8 mouse cellular contexts compared by ENCODE assay signal in genomic region chr1:132319242-132319641, GRCm38 (mm10). TPM values are rescaled to one million over a fixed set of nuclear protein-coding genes. Genes with fewer than 3 reads are reported as not detected.
DNase-seq lines count a peak whose midpoint lies in the region; ATAC-seq and TF ChIP-seq lines count a peak whose summit lies in the region.

No protein-coding gene starts in this region.

- peaks cover 0 to 22% of the 10 kb centered on the region in 2 experiments; a peak in 2 of 4 replicates for H3K36me3 ChIP-seq in MEL (ENCODE audit: control insufficient read depth in 1 of 2, insufficient read depth in 2 of 2, low read length in 2 of 2)
- H3K36me3 ChIP-seq in embryonic facial prominence, embryonic 13.5 days = no peaks in the 10 kb centered on the region
- no peaks in the 10 kb centered on the region for H3K36me3 ChIP-seq in hindbrain, postnatal 0 days (ENCODE audit: insufficient read depth, low read length)
- H3K36me3 ChIP-seq in stomach, postnatal 0 days (ENCODE audit: control insufficient read depth, insufficient read depth, low read length) = no peaks in the 10 kb centered on the region
- H3K36me3 ChIP-seq in thymus, adult 2 months (ENCODE audit: control insufficient read depth, insufficient read depth, low read length) = no peaks in the 10 kb centered on the region

- no peak overlapping the region for H3K4me3 ChIP-seq in MEL (ENCODE audit: control insufficient read depth in 1 of 2, insufficient read depth in 1 of 2, low read depth in 2 of 2, low read length in 2 of 2)
- no peak overlapping the region for H3K4me3 ChIP-seq in embryonic facial prominence, embryonic 13.5 days
- H3K4me3 ChIP-seq in hindbrain, postnatal 0 days (ENCODE audit: low read length) = no peak overlapping the region
- no peak overlapping the region for H3K4me3 ChIP-seq in stomach, postnatal 0 days (ENCODE audit: low read depth, low read length)
- H3K4me3 ChIP-seq in thymus, adult 2 months (ENCODE audit: control insufficient read depth, insufficient read depth, low read length) = no peak overlapping the region

- 60% methylated on average over 5 of the region's 5 CpGs for WGBS in embryonic facial prominence, embryonic 13.5 days
- WGBS in hindbrain, postnatal 0 days = 14% methylated on average over 5 of the region's 5 CpGs
- WGBS in stomach, postnatal 0 days = 44% methylated on average over 5 of the region's 5 CpGs
- WGBS in thymus, adult 2 months = 30% methylated on average over 5 of the region's 5 CpGs

- H3K4me1 ChIP-seq in MEL (ENCODE audit: control insufficient read depth in 1 of 2, insufficient read depth in 2 of 2, low read length in 2 of 2) = peaks cover 3 to 26% of the 10 kb centered on the region in 2 experiments; a peak in 3 of 4 replicates
- H3K4me1 ChIP-seq in embryonic facial prominence, embryonic 13.5 days = peaks cover 28% of the 10 kb centered on the region
- H3K4me1 ChIP-seq in hindbrain, postnatal 0 days (ENCODE audit: insufficient read depth, low read length) = peaks cover 30% of the 10 kb centered on the region
- H3K4me1 ChIP-seq in stomach, postnatal 0 days (replicated peaks; ENCODE audit: control insufficient read depth, insufficient read depth) = 0 out of 2 replicates have a peak, but pooled peaks cover 2% of the 10 kb centered on the region
- no peaks in the 10 kb centered on the region; the same call in 1 of the 2 replicates for H3K4me1 ChIP-seq in thymus, adult 2 months (replicated peaks; ENCODE audit: control insufficient read depth, insufficient read depth, low read length)

- H3K4me2 ChIP-seq in embryonic facial prominence, embryonic 13.5 days = no peak overlapping the region
- H3K4me2 ChIP-seq in hindbrain, postnatal 0 days (ENCODE audit: low read depth, low read length) = peak overlapping the region; percentile 2; the same call in 1 of the 2 replicates
- no peak overlapping the region for H3K4me2 ChIP-seq in stomach, postnatal 0 days (replicated peaks; ENCODE audit: low read depth)

- H3K27me3 ChIP-seq in MEL (ENCODE audit: control insufficient read depth in 1 of 2, insufficient read depth in 2 of 2, low read length in 2 of 2) = no peaks in the 10 kb centered on the region
- H3K27me3 ChIP-seq in embryonic facial prominence, embryonic 13.5 days = peaks cover 47% of the 10 kb centered on the region
- H3K27me3 ChIP-seq in hindbrain, postnatal 0 days (ENCODE audit: insufficient read depth, low read length) = no peaks in the 10 kb centered on the region
- no peaks in the 10 kb centered on the region for H3K27me3 ChIP-seq in stomach, postnatal 0 days (ENCODE audit: control insufficient read depth, insufficient read depth, low read length)
- H3K27me3 ChIP-seq in thymus, adult 2 months (ENCODE audit: control insufficient read depth, insufficient read depth, low read length) = no peaks in the 10 kb centered on the region; the same call in 1 of the 2 replicates

- H3K9ac ChIP-seq in MEL (ENCODE audit: control insufficient read depth, low read depth, low read length, poor library complexity, severe bottlenecking) = no peak overlapping the region
- no peak overlapping the region for H3K9ac ChIP-seq in embryonic facial prominence, embryonic 13.5 days
- H3K9ac ChIP-seq in hindbrain, postnatal 0 days (replicated peaks; ENCODE audit: low read length) = no peak overlapping the region
- no peak overlapping the region for H3K9ac ChIP-seq in stomach, postnatal 0 days (ENCODE audit: low read length)

- TF ChIP-seq POLR2A in MEL (IDR thresholded peaks at IDR 0.05; ENCODE audit: control insufficient read depth in 1 of 2, insufficient read depth in 1 of 2, low read depth in 1 of 2, low read length in 2 of 2, poor library complexity in 1 of 2) = no peak
- no peak for TF ChIP-seq POLR2A in thymus, adult 2 months (IDR thresholded peaks at IDR 0.05; ENCODE audit: control insufficient read depth, extremely low read depth, insufficient read depth, low read length, poor library complexity)

- no peaks in the 10 kb centered on the region for H3K9me3 ChIP-seq in MEL (replicated peaks; ENCODE audit: insufficient read depth, low read length)
- no peaks in the 10 kb centered on the region for H3K9me3 ChIP-seq in embryonic facial prominence, embryonic 13.5 days
- no peaks in the 10 kb centered on the region for H3K9me3 ChIP-seq in hindbrain, postnatal 0 days (ENCODE audit: low read length)
- no peaks in the 10 kb centered on the region for H3K9me3 ChIP-seq in stomach, postnatal 0 days (ENCODE audit: control insufficient read depth, low read length)

- TF ChIP-seq CTCF in MEL (IDR thresholded peaks at IDR 0.05 in 2 of 3, conservative IDR thresholded peaks at IDR 0.05 in 1 of 3; ENCODE audit: control insufficient read depth in 1 of 3, insufficient read depth in 1 of 3, low read depth in 2 of 3, low read length in 3 of 3, poor library complexity in 1 of 3, severe bottlenecking in 1 of 3) = no peak
- TF ChIP-seq CTCF in hindbrain, postnatal 0 days (IDR thresholded peaks at IDR 0.05; ENCODE audit: low read depth) = no peak
- TF ChIP-seq CTCF in stomach, postnatal 0 days (IDR thresholded peaks at IDR 0.05; ENCODE audit: low read depth) = no peak
- TF ChIP-seq CTCF in thymus, adult 2 months (IDR thresholded peaks at IDR 0.05; ENCODE audit: borderline replicate concordance, control insufficient read depth, extremely low read depth, insufficient read depth, low read length, poor library complexity) = no peak

- 0 out of 2 replicates have a peak, but pooled peaks cover 2% of the 10 kb centered on the region for H3K79me2 ChIP-seq in MEL (ENCODE audit: control insufficient read depth, insufficient read depth, low read length, poor library complexity)

- no peak for TF ChIP-seq RAD21 in MEL (IDR thresholded peaks at IDR 0.05; ENCODE audit: low read depth, low read length)

- H3K27ac ChIP-seq in MEL (ENCODE audit: control insufficient read depth, low read depth, low read length) = no peak overlapping the region
- H3K27ac ChIP-seq in embryonic facial prominence, embryonic 13.5 days = no peak overlapping the region
- H3K27ac ChIP-seq in hindbrain, postnatal 0 days = peak overlapping the region; percentile 57
- peak overlapping the region; percentile 61 for H3K27ac ChIP-seq in stomach, postnatal 0 days (replicated peaks)
- no peak overlapping the region for H3K27ac ChIP-seq in thymus, adult 2 months (ENCODE audit: control insufficient read depth, insufficient read depth, low read length)

- 0 out of 2 replicates have a peak, but pooled peaks have one; percentile 59 for ATAC-seq in embryonic facial prominence, embryonic 13.5 days (ENCODE audit: insufficient number of reproducible peaks, insufficient read depth, low FRiP score, low TSS enrichment, low read depth)
- ATAC-seq in hindbrain, postnatal 0 days = no peak
- ATAC-seq in stomach, postnatal 0 days (ENCODE audit: low FRiP score, low TSS enrichment) = peak; percentile 75

- peak; percentile 49 for DNase-seq in MEL (ENCODE audit: low read depth, low spot score)
- peak; percentile 33 for DNase-seq in adipocyte (ENCODE audit: low spot score)
- DNase-seq in hindbrain, postnatal 0 days (ENCODE audit: low spot score) = peak; percentile 85
- peak; percentile 89 to 94 for DNase-seq in lung, postnatal 4 days
- peak; percentile 87 for DNase-seq in stomach, postnatal 0 days (ENCODE audit: low spot score)
- no peak for DNase-seq in thymus, postnatal 36 days
- no peak for DNase-seq in thymus, adult 2 months

- no peak for TF ChIP-seq EP300 in MEL (IDR thresholded peaks at IDR 0.05; ENCODE audit: low read depth in 1 of 2, low read length in 2 of 2)
- no peak for TF ChIP-seq EP300 in stomach, postnatal 0 days (optimal IDR thresholded peaks at IDR 0.05)

TF ChIP-seq in MEL, 35 proteins besides CTCF, POLR2A, EP300 and RAD21:
- TF ChIP-seq ETS1 (IDR thresholded peaks at IDR 0.05; ENCODE audit: low read depth, low read length) (no peak), UBTF (IDR thresholded peaks at IDR 0.05; ENCODE audit: borderline replicate concordance, insufficient read depth, low read depth, low read length) (no peak), NRF1 (IDR thresholded peaks at IDR 0.05; ENCODE audit: insufficient read depth, low read depth, low read length, poor library complexity, severe bottlenecking) (no peak), MYC (IDR thresholded peaks at IDR 0.05; ENCODE audit: low read depth, low read length) (no peak), GATA1 (IDR thresholded peaks at IDR 0.05; ENCODE audit: low read depth, low read length) (no peak), GABPA (IDR thresholded peaks at IDR 0.05; ENCODE audit: low read depth, low read length) (no peak), MAX (IDR thresholded peaks at IDR 0.05; ENCODE audit: low read length) (no peak), E2F4 (IDR thresholded peaks at IDR 0.05; ENCODE audit: borderline replicate concordance, low read depth, low read length) (no peak), ZC3H11A (IDR thresholded peaks at IDR 0.05; ENCODE audit: low read depth, low read length) (no peak)

RNA-seq across cellular contexts. Expression of gene Nuak2, which starts 3.3 kb away (rescaled TPM):
- total RNA-seq in MEL (2012; rRNA removed) = 2.8 and 3.2 TPM in 2 replicates
- 1 to 10 TPM in 1 of 2 experiments, not detected in 1; 3.0 TPM for polyA plus RNA-seq in MEL (2012; ENCODE audit: insufficient read depth in 1 of 2, insufficient read length in 2 of 2, low read depth in 1 of 2, low replicate concordance in 2 of 2, missing spikeins in 1 of 2)
- 2.2 and 4.4 TPM in 2 replicates for polyA plus RNA-seq in embryonic facial prominence, embryonic 13.5 days (2015; fragmentation: Nextera tagmentation; extraction: Ambion mirVana)
- total RNA-seq in hindbrain, postnatal 0 days (2014; rRNA removed) = 6.2 and 7.7 TPM in 2 replicates
- polyA plus RNA-seq in hindbrain, postnatal 0 days (2015; fragmentation: Nextera tagmentation; extraction: Ambion mirVana) = 7.4 and 7.9 TPM in 2 replicates
- 4.5 and 6.2 TPM in 2 replicates for polyA plus RNA-seq in stomach, postnatal 0 days (2015; fragmentation: Nextera tagmentation; extraction: Ambion mirVana)
- polyA plus RNA-seq in thymus, adult 2 months (2012; rRNA removed) = 5.6 and 5.7 TPM in 2 replicates

RNA-seq across cellular contexts. Expression of gene Klhdc8a, which starts 20.8 kb away (rescaled TPM):
- not detected in 2 replicates for total RNA-seq in MEL (2012; rRNA removed)
- polyA plus RNA-seq in MEL (2012; ENCODE audit: insufficient read depth in 1 of 2, insufficient read length in 2 of 2, low read depth in 1 of 2, low replicate concordance in 2 of 2, missing spikeins in 1 of 2) = not detected
- polyA plus RNA-seq in embryonic facial prominence, embryonic 13.5 days (2015; fragmentation: Nextera tagmentation; extraction: Ambion mirVana) = 0.23 and 0.25 TPM in 2 replicates
- 23.0 and 26.0 TPM in 2 replicates for total RNA-seq in hindbrain, postnatal 0 days (2014; rRNA removed)
- 11.2 and 11.7 TPM in 2 replicates for polyA plus RNA-seq in hindbrain, postnatal 0 days (2015; fragmentation: Nextera tagmentation; extraction: Ambion mirVana)
- polyA plus RNA-seq in stomach, postnatal 0 days (2015; fragmentation: Nextera tagmentation; extraction: Ambion mirVana) = 0.31 and 0.34 TPM in 2 replicates
- polyA plus RNA-seq in thymus, adult 2 months (2012; rRNA removed) = 5.5 and 6.6 TPM in 2 replicates

Comparison
In these comparisons a context has a peak if more than half of its experiments do, and no peak if none do; other contexts are left out.
1. DNase-seq: peak in MEL (single experiment), adipocyte (single experiment), hindbrain, postnatal 0 days (single experiment), lung, postnatal 4 days (2 of 2) and stomach, postnatal 0 days (single experiment); none in thymus, postnatal 36 days (0 of 2) and thymus, adult 2 months (single experiment).
2. H3K27ac ChIP-seq: peak in hindbrain, postnatal 0 days (single experiment) and stomach, postnatal 0 days (single experiment); none in MEL (single experiment), embryonic facial prominence, embryonic 13.5 days (single experiment) and thymus, adult 2 months (single experiment).